Mouse (Mus musculus) c-Kit-negative CD71-positive TER-119-positive erythroid progenitor cells, embryonic 14.5 days (primary cell): ENCODE results near the gene Tor2a.

Experiments used
- DNase-seq: peaks from one replicate; pipeline ENCODE4 v3.0.0-alpha.2; 2013; ENCODE audit warnings: low read depth, low spot score

The Tor2a gene

DNA sequence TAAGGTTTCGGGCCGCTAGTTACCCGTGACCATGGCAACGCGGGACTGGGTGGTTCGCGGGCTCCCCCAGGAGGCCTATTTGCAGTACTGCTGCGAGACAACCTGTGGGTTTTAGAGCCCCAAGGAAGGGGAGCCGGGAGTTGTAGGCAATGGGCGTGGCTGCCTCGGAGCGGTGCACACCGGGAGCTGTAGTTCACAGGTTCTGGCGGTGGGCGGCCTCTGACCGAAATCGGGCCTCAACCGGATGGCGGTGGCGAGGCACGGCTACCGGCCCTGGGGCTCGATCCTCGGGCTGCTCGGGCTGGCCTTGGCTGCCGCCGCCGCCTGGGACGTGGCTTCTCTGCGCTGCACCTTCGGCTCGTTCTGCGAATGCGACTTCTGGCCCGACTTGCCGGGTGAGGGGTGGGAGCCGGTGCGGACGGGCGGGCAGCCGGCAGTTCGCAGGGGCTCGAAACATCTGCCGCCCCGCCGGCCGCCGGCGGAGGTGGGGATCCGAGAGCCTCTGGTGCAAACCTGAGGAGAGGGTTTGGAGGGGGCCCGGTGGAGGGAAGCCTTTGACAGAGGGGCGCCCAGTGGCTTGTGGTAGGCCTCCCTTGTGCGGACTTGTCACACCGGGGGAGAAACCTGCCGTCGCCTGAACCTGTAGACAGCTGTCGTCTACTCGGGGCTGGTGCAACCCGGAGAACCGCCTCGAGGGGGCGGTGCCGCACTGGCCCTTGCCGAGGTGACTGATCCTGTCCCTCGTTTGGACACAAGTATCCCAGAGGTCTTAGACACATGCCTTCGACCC lies at the start of gene Tor2a:
Tor2a (plus strand) TSS at position 179 of the 790 bp plus-strand sequence.
- DNase-seq, result peak; percentile 91

DNA sequence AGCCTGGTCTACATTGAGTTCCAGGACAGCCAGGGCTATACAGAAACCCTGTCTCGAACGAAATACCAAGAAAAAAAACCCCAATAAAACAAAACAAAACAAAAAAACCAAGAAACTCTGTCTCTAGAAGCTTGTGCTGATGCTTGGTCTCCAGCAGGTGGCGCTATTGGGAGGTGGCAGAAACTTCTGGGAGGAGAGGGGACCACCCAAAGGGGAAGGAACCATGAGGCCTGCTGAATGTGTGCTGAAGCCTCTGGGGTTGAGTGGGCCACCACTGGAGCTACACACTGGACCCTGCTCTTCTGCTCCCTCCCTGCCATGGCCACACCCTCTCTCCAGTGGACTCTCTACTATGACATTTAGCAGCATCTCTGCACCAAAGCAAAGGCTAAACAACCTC lies 48.4 kb upstream of the Tor2a start:
- DNase-seq, result peak; percentile 46

DNA sequence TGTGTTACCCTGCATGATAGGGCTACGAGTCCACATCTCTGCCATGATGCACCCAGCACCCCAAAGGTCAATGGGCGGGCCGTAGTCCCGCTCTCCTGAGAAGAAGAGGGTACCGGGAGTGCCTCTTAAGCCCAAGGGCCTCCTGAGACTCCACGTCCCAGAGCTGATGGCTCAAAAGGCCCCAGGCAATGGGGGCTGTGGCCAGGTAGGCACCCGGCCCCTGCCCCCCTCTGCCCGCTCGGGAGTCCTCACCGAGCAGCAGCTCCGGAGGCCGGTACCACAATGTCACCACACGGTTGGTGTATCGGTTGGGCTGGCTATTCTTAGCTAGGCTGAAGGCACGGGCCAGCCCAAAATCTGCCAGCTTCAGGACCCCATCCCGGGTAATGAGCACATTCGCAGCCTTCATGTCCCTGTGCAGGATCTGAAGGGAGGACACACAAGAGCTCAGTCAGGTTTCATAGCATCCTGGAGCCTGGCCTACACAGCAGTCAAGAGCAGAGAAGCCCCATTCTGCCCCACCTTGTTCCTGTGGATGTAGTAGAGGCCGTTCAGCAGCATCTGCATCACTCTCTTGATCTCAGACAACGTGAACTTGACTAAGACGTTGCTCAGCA lies 47.4 kb upstream of the Tor2a start:
- no peak for DNase-seq

DNA sequence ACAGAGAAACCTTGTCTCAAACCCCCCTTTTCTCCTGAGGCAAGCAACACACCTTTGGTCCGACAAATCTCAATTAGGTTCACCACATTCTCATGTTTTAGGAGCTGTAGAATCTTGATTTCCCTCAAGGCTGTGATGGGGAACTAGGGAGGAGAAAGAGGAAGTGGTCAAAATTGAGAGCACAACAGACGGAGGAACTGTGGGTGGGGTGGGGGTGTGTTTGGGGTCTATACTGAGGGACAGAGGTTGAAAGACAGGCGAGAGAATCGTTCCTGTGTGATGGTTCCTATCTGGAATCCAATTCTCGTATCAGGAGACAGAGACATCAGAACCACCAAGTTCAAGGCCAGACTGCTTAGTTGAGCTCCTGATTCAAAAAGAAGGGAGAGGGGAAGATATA lies 46.6 kb upstream of the Tor2a start:
- DNase-seq, result no peak

DNA sequence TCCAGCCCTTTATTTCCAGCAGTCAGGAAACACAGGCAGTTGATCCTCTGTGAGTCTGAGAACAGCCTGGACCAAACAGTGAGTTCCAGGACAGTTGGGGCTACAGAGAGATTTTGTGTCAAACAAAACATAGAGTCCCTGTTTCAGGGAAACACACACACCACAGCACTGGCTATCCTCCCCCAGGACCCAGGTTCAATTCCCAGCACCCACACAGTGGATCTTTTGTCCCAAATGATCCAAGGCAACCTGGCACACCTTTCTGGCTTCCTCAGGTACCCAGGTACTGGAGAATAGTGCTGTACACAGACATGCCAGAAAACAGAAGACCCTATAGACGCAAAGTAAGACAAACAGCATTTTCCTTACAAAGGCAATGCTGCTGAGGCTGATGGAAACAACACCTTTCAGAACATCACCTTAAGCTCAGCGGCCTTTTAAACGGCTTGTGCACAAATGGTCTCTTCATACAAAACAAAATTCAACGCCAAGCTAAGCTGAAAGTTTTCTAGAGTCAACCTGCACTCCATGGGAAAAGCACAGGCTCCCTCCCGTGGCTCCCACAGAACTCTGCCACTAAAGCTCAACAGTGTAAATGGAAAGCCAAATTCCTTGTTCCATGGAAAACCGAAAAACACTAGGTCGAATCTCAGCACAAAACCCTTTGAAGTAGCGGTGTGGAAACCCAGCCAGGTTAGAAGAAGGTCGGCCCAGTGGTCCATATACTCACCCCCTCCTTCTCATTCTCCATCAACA lies 45.6 kb upstream of the Tor2a start:
- no peak for DNase-seq

DNA sequence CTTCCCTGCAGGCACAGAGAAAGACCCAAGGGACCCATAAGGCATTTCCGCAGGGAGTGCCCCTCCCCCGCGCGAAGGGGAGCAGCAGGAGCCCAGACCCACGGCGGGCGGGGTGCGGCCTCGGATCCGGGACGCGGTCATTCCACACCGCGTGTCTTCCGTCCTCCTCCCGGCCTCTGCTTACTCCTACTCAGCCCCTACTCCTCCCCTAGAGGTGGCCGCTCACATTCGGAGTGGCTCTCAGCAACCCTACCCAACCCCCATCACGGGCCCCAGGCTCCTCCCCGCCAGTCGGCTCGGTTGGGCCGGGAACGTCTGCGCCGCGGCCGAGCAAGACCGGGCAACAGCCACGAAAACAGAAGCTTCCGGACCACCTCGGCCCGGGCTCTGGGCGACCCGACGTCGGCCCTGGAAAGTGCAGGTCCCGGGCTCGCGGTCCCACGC lies 44.9 kb upstream of the Tor2a start:
- peak; percentile 46 for DNase-seq

DNA sequence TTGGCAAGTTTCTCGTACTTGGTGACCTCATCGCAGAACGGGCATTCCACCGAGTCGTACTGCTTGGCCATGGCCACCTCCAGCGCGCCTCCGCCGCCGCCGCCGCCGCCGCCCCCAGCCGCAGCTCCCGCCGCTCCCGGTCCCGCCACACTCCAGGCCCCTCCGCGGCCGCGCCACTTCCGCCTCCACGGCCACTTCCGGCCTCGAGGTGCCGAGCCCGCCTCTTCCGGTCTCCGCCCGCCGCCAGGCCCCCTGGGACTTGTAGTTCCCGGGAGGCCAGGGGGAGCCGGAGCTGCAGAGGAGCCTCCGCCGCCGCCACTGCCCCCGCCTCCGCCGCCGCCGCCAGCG lies 44.5 kb upstream of the Tor2a start:
- peak; percentile 74 for DNase-seq

DNA sequence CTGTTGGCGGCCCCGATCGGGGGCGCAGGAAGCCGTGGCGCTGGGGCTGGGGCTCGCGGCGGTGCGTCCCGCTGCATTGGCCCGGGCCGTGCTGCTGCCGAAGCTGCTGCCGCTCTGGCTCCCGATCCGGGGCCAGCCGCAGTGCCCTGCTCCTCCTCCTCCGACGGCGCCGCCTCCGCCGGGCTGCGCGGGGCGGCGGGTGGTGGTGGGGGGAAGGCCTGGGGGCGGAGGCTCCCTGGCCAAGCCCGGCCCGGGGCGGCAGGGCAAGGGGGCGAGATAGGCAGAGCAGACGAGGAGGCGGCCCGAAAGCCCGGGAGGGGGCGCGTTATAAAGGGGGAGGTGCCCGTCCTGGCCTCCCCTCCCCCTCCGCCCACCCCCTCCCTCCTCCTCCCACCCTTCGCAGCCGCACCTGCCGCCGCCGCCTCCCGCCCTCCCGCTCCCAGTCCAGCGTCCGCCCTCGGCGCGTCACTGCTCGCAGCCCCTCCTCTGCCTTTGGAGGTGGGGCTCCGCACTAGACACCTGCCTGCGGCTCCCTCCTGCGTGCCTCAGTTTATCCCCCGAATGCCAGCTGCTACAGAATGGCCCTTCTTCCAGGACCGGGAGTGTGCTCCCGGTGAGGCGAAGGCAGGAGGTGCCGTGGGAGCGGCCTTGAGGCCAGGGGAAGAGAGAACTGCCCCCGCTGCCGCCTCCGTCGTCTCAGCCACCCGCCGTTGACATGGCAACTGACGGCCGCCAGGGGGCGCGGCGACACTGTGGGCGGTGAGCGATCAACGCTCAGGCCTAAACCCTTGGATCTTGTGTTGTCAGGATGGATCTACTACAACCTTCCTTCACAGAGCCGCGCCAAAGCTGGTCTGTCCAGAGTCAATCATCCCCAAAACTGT lies 43.9 kb upstream of the Tor2a start, which contains the start of gene Cdk9:
Cdk9 (minus strand) TSS at position 143 of the 884 bp plus-strand sequence.
- peak; percentile 82 for DNase-seq

DNA sequence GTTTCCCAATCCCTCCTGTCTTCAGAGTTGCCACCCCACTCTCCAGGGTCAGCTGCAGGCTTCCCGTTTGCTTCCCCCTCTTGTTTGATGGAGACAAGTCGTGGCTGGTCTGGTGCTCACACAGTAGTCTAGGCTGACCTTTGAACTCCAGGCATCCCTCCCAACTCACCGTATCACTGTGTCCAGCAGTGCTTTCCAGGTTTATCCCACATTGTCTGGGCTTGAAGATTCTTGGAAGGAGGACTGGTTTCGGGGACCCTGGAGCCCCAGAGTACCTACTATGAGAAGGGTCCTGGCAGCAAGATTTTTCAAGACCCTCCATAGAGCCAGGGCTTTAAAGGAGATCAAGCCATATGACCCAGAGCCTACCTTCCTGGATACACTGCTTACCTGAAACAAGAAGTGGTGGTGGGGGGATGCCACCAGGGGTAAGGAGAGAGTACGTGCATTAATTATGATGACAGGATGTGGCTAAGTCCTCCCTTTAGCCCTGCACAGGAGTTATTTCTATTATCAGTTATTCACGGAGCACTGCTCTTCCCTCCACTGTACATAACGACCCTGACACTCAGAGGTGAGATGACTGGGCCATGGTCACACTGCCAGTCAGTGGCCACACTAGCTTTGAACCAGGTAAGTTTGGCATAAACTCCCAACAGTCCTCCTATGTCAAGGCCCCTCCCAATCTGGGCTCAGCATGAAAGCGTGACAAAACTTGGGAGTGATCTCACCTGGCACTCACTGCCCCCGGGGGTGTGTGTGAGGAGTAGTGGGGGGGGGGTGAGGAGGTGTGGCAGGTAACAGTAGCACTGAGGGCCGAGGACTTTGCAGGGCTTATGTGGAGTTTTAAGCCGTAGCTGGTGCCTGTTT lies 42.7 kb upstream of the Tor2a start:
- DNase-seq, result no peak

DNA sequence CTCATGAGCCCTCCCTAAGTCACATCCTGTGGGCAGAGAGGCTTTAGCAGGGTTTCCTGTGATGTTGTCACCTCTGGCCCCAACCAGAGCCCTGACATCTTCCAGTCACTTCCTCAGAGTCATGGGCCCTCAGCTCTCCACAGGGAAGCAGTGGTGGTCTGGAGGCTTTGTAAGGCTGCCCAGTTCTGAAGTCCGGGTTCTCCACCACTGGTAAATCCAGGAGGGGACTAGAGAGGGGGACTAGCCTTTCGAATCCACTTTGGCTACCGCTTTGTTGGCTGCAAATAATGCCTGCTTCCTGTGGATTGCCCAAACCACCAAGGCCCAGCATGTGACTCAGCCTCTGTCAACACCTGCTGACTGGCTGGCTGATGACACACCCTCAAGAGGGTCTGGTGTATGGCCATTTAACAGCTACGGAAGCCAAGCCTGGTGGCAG lies 42.0 kb upstream of the Tor2a start:
- DNase-seq, result no peak

DNA sequence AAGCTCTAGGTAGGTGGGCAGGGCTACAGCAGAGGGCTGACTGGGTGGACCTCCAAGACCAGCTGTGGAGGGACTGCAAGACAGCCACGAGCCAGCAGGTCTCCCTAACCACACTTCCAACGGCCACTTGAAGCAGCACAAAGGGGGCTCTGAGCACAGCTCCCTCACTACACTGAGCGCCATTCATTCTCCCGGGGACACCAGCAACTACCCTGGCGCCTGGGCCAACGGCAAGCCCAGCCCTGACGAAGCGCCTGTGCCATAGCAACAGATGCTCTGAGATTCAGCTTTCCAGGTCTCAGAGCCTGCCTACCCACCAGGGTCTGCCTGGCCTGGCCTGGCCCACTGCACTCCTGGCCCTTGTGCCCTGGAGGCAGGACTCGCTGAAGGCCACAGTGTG lies 38.3 kb upstream of the Tor2a start:
- no peak for DNase-seq

DNA sequence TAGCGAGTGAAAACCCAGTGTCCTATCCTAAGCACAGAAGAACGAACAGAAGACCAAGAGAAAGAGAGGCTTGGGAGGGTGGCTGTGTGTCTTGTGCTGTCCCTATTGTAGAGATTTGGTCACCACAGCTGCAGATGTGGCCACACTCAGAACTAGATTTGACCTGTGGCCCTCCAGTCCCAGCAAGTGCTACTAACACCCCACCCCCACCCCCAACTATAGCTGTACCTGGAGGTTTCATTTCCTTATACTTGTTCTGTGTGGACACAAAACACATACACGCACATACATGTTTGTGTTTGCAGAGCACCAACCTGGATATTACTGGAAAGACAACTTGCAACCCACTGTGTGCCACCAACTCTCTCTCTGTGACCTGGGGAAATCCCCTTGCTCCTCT lies 37.0 kb upstream of the Tor2a start:
- no peak for DNase-seq

DNA sequence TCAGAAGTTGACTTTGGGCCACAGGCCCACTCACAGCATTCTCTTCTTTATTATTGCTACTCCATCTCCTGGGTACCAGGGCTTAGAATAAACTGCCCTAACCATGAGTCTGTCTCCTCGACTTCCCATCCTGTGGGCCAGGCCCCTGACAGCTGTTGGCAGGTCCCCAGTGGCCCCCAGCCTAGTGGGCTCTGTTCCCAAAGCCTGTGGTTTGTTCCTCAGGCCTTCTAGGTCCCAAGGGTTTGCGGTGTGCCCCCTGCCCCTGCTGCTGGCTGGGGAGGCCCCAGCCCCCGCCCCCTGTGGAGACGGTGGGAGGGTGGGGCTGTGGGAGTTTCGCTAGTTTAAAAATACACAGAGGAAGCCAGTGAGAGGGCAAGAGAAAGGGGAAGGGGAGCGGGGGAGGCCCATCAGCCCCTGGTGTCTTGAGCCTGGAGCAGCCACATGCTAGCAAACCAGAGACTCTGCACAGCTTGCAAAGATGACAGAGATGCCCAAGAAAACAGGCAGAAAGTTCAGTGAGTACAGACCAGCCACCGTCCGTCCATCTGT lies 36.3 kb upstream of the Tor2a start, which contains the start of gene Sh2d3c:
Sh2d3c (plus strand) TSS at position 375 of the 549 bp plus-strand sequence.
- no peak for DNase-seq

DNA sequence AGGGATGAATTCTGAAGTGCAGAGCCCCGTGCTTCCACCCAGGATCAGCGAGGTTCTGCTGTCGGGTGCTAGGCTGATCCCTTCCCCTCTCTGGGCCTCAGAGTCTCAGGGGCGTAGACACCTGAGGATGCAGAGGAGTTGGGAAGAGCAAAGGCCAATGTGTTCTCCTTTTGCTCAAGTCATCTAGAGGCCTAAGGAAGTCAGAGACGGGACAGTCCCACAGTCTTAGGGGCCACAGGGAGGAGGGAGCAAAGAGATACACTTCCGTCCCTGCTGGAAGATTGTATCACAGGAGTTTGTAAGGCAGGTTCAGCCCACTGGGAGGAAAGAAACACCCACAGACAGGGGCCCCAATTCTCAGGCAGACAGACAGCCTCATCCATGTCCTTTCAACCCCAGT lies 35.0 kb upstream of the Tor2a start:
- DNase-seq, result no peak

DNA sequence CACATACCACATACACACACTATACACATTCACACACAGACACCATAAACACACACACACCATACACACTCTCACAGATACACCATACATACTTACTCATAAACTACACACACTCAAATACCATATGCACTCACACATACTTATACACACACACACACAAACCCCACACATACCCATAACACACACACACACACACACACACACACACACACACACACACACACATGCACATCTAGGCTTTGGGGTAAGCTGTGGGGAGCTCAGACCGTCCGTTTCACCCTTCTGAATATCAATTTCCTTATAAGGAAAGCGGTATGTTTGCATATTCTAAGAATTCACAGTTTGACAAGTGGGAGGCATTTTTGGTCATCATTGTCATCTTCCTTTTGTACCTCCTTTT lies 34.5 kb upstream of the Tor2a start:
- no peak for DNase-seq

DNA sequence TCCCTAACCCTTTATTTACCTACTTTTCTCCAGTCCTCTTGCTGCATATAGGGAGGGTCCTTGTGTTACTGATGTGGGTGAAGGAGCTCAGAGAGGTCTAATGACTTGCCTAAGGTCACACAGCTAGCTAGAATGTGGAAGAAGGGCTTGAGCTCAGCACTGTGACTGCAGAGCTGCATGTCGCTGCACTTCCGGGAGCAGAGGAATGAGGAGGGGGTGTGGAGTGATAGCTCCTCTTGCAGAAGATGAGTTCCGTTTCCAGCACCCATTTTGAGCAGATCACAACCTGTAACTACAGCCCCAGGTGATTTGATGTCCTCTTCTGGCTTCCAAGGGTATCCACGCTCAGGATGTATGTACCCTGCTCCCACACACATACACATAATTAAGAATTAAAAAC lies 32.9 kb upstream of the Tor2a start:
- no peak for DNase-seq

DNA sequence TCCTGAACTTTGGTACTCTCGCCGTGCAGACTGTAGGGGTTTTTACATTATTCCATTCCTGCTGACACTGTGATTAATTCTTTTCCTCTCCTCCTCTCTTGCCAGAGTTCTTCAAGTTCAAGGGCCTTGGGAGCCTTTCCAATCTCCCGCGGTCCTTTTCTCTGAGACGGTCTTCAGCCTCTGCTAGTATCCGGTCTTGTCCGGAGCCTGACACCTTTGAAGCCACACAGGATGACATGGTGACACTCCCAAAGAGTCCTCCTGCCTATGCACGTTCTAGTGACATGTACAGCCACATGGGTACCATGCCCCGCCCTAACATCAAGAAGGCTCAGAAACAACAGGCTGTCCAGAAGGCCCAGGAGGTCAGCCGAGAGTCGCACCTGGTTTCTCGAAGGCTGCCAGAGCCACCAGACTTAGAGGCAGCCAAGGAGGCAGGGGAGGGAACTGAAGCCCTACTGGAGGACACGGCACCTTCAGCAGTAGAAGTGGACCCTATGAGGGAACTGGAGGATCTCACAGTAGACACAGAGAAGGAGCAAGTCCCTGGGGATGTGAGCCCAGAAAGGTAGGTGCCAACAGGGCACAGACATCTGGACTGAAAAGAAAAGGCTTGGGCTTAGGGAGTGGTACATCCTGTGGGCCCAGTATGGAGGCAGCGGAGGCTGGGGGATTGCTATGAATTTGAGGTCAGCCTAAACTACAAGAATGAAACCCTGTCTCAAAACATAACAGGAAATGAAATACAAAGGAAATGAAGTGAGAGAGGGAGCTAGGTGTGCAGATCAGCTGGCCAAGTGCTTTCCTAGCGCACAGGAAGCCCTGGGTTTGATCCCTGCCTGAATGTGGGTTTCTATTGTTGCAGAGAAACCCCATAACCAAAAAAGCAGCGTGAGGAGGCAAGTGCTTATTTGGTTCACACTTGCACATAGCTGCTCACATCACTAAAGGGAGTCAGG lies 31.9 kb upstream of the Tor2a start:
- no peak for DNase-seq

DNA sequence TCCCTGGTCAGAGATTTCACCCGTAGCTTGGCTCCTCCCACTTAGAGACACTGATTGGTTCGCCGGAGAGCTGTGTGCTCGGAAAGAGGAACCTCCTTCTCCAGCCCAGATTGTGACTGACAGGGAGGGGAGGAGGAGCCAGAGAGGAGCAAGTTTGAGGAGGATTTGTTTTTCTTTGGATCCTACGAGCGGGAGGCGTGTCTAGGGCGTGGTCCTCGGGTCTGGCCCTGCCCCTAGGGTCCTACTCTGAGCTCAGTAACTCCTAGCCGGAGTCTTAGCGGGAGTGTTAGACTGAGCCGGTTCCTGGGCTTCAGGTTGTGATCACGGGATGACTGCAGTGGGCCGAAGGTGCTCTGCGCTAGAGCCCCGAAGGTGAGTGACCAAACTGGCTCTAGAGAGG lies 29.6 kb upstream of the Tor2a start:
- DNase-seq, result no peak

DNA sequence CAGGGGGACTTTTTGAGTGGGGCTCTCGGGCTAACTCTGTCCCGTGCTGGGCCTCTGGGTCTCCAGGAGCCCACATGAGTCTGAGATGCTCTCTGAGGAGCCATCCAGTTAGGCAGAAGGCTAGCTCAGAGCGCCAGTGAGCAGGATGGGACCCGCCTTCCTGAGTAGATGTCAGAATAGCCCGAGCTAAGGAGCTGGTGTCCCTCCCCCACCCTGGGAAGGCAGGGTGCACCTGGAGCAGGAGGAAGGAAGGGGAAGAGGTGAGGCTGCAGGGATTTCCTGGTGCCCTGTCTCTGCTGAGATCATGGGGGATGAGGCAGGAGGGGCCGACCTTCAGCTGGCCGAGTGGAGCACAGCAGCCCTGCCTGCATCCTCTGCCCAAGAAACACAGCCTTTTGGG lies 28.6 kb upstream of the Tor2a start:
- no peak for DNase-seq
